Mouse (Mus musculus) MEL (cell line): ENCODE results near the gene Slc2a10. TPM values are rescaled to one million over a fixed set of nuclear protein-coding genes. Genes with fewer than 3 reads are reported as not detected.

Source experiments
- DNase-seq: peaks from one replicate; pipeline ENCODE4 v3.0.0; 2011; ENCODE audit warnings: low read depth, low spot score
- H3K27ac ChIP-seq: 2 replicates; pipeline ENCODE4 v1.5.1; 2012; ENCODE audit warnings: low read depth, mild to moderate bottlenecking, control low read depth, low read length, moderate library complexity; ENCODE audit not compliant: control insufficient read depth
- H3K27me3 ChIP-seq, 2 experiments: fragments of 150-350 bp in 1 of 2; sonication (generic) in 1 of 2; 2 replicates each; pipeline ENCODE4 v1.6.1; 2012; ENCODE audit warnings: low read length in 2 of 2, mild to moderate bottlenecking in 2 of 2, improper control_type of control experiment in 1 of 2, moderate library complexity in 1 of 2; ENCODE audit not compliant: insufficient read depth in 2 of 2, control insufficient read depth in 1 of 2
- H3K36me3 ChIP-seq, 2 experiments: 2 replicates each; pipeline ENCODE4 v1.6.1; 2012 to 2014; ENCODE audit warnings: low read length in 2 of 2, improper control_type of control experiment in 1 of 2, inconsistent platforms in 1 of 2, mild to moderate bottlenecking in 1 of 2; ENCODE audit not compliant: insufficient read depth in 2 of 2, control insufficient read depth in 1 of 2
- H3K4me1 ChIP-seq, 2 experiments: fragments of 150-350 bp in 1 of 2; sonication (generic) in 1 of 2; 2 replicates each; pipeline ENCODE4 v1.6.1; 2012; ENCODE audit warnings: low read length in 2 of 2, improper control_type of control experiment in 1 of 2, mild to moderate bottlenecking in 1 of 2; ENCODE audit not compliant: insufficient read depth in 2 of 2, control insufficient read depth in 1 of 2
- H3K4me3 ChIP-seq, 2 experiments: fragments of 150-350 bp in 1 of 2; sonication (generic) in 1 of 2; 2 replicates each; pipeline ENCODE4 v1.5.1; 2012; ENCODE audit warnings: low read depth in 2 of 2, low read length in 2 of 2, mild to moderate bottlenecking in 2 of 2, moderate library complexity in 2 of 2, control low read depth in 1 of 2, improper control_type of control experiment in 1 of 2; ENCODE audit not compliant: control insufficient read depth in 1 of 2, insufficient read depth in 1 of 2
- H3K79me2 ChIP-seq: 2 replicates; pipeline ENCODE4 v1.6.1; 2012; ENCODE audit warnings: mild to moderate bottlenecking, low read length, moderate library complexity; ENCODE audit not compliant: control insufficient read depth, poor library complexity, insufficient read depth
- H3K9ac ChIP-seq: 2 replicates; pipeline ENCODE4 v1.6.1; 2012; ENCODE audit warnings: low read depth, mild to moderate bottlenecking, control low read depth, low read length, moderate library complexity; ENCODE audit not compliant: control insufficient read depth, poor library complexity, severe bottlenecking
- H3K9me3 ChIP-seq: fragments of 150-350 bp; sonication (generic); replicated peaks from 2 replicates; pipeline ENCODE4 v1.6.1; 2012; ENCODE audit warnings: mild to moderate bottlenecking, low read length, improper control_type of control experiment, moderate library complexity; ENCODE audit not compliant: insufficient read depth
- CTCF ChIP-seq, 3 experiments: IDR thresholded peaks in 2 of 3; conservative IDR thresholded peaks in 1 of 3; 2 replicates each; pipeline ENCODE4 v1.5.1; 2011 to 2012; ENCODE audit warnings: low read length in 3 of 3, low read depth in 2 of 3, mild to moderate bottlenecking in 2 of 3, improper control_type of control experiment in 1 of 3, inconsistent platforms in 1 of 3, mixed read lengths in 1 of 3, moderate library complexity in 1 of 3; ENCODE audit not compliant: control insufficient read depth in 1 of 3, insufficient read depth in 1 of 3, poor library complexity in 1 of 3, severe bottlenecking in 1 of 3
- ELF1 ChIP-seq: IDR thresholded peaks from 2 replicates; pipeline ENCODE4 v1.6.1; 2014; ENCODE audit warnings: low read depth, mild to moderate bottlenecking, inconsistent platforms, low read length, improper control_type of control experiment, moderate library complexity
- EP300 ChIP-seq, 2 experiments: IDR thresholded peaks; 2 replicates each; pipeline ENCODE4 v1.6.1; 2011; ENCODE audit warnings: improper control_type of control experiment in 2 of 2, low read length in 2 of 2, low read depth in 1 of 2, mild to moderate bottlenecking in 1 of 2
- MEF2A ChIP-seq: IDR thresholded peaks from 2 replicates; pipeline ENCODE4 v1.6.1; 2014; ENCODE audit warnings: low read depth, mild to moderate bottlenecking, inconsistent platforms, low read length, improper control_type of control experiment; ENCODE audit not compliant: poor library complexity, insufficient replicate concordance, severe bottlenecking; ENCODE audit errors: extremely low read depth
- NRF1 ChIP-seq: IDR thresholded peaks from 2 replicates; pipeline ENCODE4 v1.6.1; 2014; ENCODE audit warnings: low read depth, mild to moderate bottlenecking, inconsistent platforms, low read length, improper control_type of control experiment, moderate library complexity; ENCODE audit not compliant: poor library complexity, insufficient read depth, severe bottlenecking
- POLR2A ChIP-seq, 2 experiments: IDR thresholded peaks; 2 replicates each; pipeline ENCODE4 v1.6.1; 2011 to 2012; ENCODE audit warnings: low read length in 2 of 2, mild to moderate bottlenecking in 2 of 2, control low read depth in 1 of 2, improper control_type of control experiment in 1 of 2, low read depth in 1 of 2, moderate library complexity in 1 of 2; ENCODE audit not compliant: control insufficient read depth in 1 of 2, insufficient read depth in 1 of 2, poor library complexity in 1 of 2
- POLR2AphosphoS2 ChIP-seq: IDR thresholded peaks from 2 replicates; pipeline ENCODE4 v1.6.1; 2011; ENCODE audit warnings: low read length, improper control_type of control experiment
- RAD21 ChIP-seq: IDR thresholded peaks from 2 replicates; pipeline ENCODE4 v1.6.1; 2011; ENCODE audit warnings: mild to moderate bottlenecking, low read depth, low read length, improper control_type of control experiment
- RCOR1 ChIP-seq: IDR thresholded peaks from 2 replicates; pipeline ENCODE4 v1.6.1; 2012; ENCODE audit warnings: low read depth, mild to moderate bottlenecking, inconsistent platforms, low read length, improper control_type of control experiment
- SIN3A ChIP-seq: IDR thresholded peaks from 2 replicates; pipeline ENCODE4 v1.6.1; 2012; ENCODE audit warnings: low read length, improper control_type of control experiment, inconsistent platforms
- TAL1 ChIP-seq: IDR thresholded peaks from 2 replicates; pipeline ENCODE4 v1.6.1; 2012; ENCODE audit warnings: mild to moderate bottlenecking, inconsistent platforms, low read length, moderate library complexity, mixed read lengths
- UBTF ChIP-seq: IDR thresholded peaks from 2 replicates; pipeline ENCODE4 v1.6.1; 2012; ENCODE audit warnings: low read depth, mild to moderate bottlenecking, inconsistent platforms, low read length, improper control_type of control experiment, moderate library complexity, borderline replicate concordance; ENCODE audit not compliant: insufficient read depth
- ZC3H11A ChIP-seq: IDR thresholded peaks from 2 replicates; pipeline ENCODE4 v1.6.1; 2012; ENCODE audit warnings: low read depth, mild to moderate bottlenecking, inconsistent platforms, low read length, improper control_type of control experiment
- ZMIZ1 ChIP-seq: IDR thresholded peaks from 2 replicates; pipeline ENCODE4 v1.6.1; 2012; ENCODE audit warnings: low read depth, mild to moderate bottlenecking, inconsistent platforms, low read length, improper control_type of control experiment, moderate library complexity
- polyA plus RNA-seq, 2 experiments: library from polyadenylated mRNA; stranded (reverse) in 1 of 2; unstranded in 1 of 2; fragments of >175 nt in 1 of 2; fragments of >200 nt in 1 of 2; gene quantifications; 2 replicates each; pipeline versions ENCODE4 v1.2.1 to v1.2.4; 2012; ENCODE audit warnings: low replicate concordance in 2 of 2, low read depth in 1 of 2; ENCODE audit not compliant: insufficient read length in 2 of 2, insufficient read depth in 1 of 2, missing spikeins in 1 of 2
- total RNA-seq: library from RNA; depleted of rRNA; stranded (reverse); fragments of 300-350 nt; gene quantifications from 2 replicates; pipeline ENCODE4 v1.2.3, GENCODE M21; 2012

Slc2a10 gene
- total and polyA plus RNA-seq, 3 experiments = not detected

DNA sequence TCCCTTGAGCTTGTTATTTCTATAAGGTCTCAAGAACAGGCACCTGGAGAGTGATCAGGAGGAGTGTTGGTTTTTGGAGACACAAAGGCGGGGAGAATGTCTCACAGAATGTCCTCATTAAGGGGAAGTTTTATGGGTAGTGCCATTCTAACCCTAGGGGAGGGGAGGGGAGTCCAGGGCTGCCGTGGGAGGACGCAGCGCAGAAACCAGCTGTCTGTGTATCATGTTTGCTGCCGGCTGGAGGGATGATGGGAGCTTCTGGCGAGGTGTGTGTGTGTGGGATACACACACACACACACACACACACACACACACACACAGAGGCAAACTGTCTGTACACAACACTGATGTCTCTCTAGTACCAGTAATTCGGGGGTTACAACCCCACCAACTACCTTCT, 8.8 kb downstream of the Slc2a10 start:
- Histone ChIP-seq H3K9ac (no peak overlapping the region), H3K9me3 (no peaks in the 10 kb centered on the region), H3K27ac (no peak overlapping the region), H3K4me1 (no peaks in the 10 kb centered on the region), H3K36me3 (no peaks in the 10 kb centered on the region), H3K79me2 (no peaks in the 10 kb centered on the region), H3K4me3 (no peak overlapping the region), H3K27me3 (no peaks in the 10 kb centered on the region)
- no peak for DNase-seq
- TF ChIP-seq ZC3H11A (no peak), POLR2A (IDR thresholded peaks at IDR 0.05; ENCODE audit: control insufficient read depth in 1 of 2, insufficient read depth in 1 of 2, low read depth in 1 of 2, low read length in 2 of 2, poor library complexity in 1 of 2) (no peak), RCOR1 (no peak), TAL1 (no peak)

DNA sequence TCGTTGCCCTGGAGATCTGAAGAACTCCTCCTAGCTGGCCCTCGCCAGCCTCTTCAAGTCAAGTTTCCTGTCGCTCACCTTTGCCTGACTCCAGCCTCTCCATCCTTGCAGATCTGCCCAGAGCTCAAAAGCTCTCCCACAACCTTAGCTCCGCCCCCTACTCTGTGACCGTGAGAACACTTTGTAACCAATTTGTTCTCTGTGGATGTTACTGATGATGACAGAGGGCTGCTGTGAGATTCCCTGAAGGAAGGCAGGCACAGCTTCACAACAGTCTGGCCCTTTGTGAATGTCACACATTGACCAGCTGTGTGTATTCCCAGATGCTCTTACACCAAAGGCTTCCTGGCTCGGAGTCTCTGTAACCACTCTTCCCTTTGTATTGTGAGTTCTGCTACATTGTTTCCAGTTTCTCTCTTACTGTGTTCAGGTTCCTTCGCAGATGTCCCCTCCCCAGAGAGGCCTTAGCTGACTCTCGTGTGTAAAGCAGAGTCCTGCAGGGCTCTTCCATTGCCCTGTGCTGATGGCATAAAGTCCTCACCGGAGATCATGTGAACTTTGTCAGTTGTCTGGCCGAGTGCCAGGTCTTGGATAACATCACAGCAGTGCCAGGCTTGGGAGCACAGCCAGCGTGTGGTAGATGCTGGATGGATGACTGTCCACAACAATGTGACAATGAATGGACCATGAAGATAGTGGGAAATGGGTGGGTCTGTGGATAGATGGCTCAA, 9.4 kb downstream of the Slc2a10 start:
- TF ChIP-seq POLR2AphosphoS2 = no peak
- TF ChIP-seq NRF1 = no peak
- no peak for TF ChIP-seq MEF2A
- no peak for TF ChIP-seq SIN3A
- no peak for TF ChIP-seq ELF1
- no peak for TF ChIP-seq EP300 (IDR thresholded peaks at IDR 0.05; ENCODE audit: low read depth in 1 of 2, low read length in 2 of 2)
- no peak for TF ChIP-seq CTCF (IDR thresholded peaks at IDR 0.05 in 2 of 3, conservative IDR thresholded peaks at IDR 0.05 in 1 of 3; ENCODE audit: control insufficient read depth in 1 of 3, insufficient read depth in 1 of 3, low read depth in 2 of 3, low read length in 3 of 3, poor library complexity in 1 of 3, severe bottlenecking in 1 of 3)
- TF ChIP-seq ZMIZ1 = no peak

DNA sequence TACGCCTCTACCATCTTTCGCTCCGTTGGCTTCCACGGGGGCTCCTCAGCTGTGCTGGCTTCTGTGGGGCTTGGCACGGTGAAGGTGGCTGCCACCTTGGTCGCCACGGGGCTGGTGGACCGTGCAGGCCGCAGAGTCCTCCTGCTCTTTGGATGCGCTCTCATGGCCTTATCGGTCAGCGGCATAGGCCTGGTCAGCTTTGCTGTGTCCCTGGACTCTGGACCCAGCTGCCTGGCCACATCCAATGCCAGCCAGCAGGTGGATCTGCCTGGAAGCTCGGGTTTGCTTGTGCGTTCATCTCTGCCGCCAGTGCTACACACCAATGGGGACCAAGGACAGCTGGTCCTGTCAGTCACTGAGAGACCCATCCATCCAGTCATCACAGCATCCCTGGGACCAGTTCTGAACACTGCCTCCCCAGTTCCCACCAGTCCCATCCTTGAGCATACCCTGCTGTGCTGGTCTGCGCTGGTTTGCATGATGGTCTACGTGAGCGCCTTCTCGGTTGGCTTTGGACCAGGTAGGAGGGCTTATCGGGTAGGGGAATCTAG, 11.7 kb downstream of the Slc2a10 start:
- H3K9me3 ChIP-seq = no peaks in the 10 kb centered on the region
- no peaks in the 10 kb centered on the region for H3K4me1 ChIP-seq
- no peak for TF ChIP-seq UBTF
- TF ChIP-seq RAD21 = no peak
- no peak for DNase-seq
- H3K79me2 ChIP-seq = no peaks in the 10 kb centered on the region
- H3K9ac ChIP-seq = no peak overlapping the region
- no peak overlapping the region for H3K4me3 ChIP-seq
- H3K27me3 ChIP-seq = no peaks in the 10 kb centered on the region
- no peaks in the 10 kb centered on the region for H3K36me3 ChIP-seq
- no peak overlapping the region for H3K27ac ChIP-seq

More for the DNA sequence above, 9.4 kb downstream of the Slc2a10 start:
- H3K4me3 ChIP-seq = no peak overlapping the region
- H3K36me3 ChIP-seq = no peaks in the 10 kb centered on the region
- no peaks in the 10 kb centered on the region for H3K4me1 ChIP-seq
- no peak overlapping the region for H3K27ac ChIP-seq
- H3K9me3 ChIP-seq = no peaks in the 10 kb centered on the region
- no peaks in the 10 kb centered on the region for H3K79me2 ChIP-seq
- no peaks in the 10 kb centered on the region for H3K27me3 ChIP-seq
- H3K9ac ChIP-seq = no peak overlapping the region
- no peak for DNase-seq
